Mouse (Mus musculus): ENCODE results near the gene Cyb5rl.
"Not testable (repeated sequence)": the region's sequence is repeated elsewhere in the genome, so short reads cannot be mapped to it uniquely, and the experiment has no call there.

Gene Cyb5rl

GRCm38 (mm10) chr4:107108291-107108731 is 41.5 kb downstream of the Cyb5rl start:
- no peak for DNase-seq (ENCODE audit: low spot score in 2 of 2)

- not testable (repeated sequence) for DNase-seq (ENCODE audit: low spot score in 2 of 2)
Observed at GRCm38 (mm10) chr4:107109181-107109580, 42.4 kb downstream of the Cyb5rl start.

GRCm38 (mm10) chr4:107114278-107114677 is 47.5 kb downstream of the Cyb5rl start:
- DNase-seq (ENCODE audit: low spot score in 2 of 2): no peak

GRCm38 (mm10) chr4:107117741-107118385 is 51.1 kb downstream of the Cyb5rl start:
- DNase-seq (ENCODE audit: low spot score in 2 of 2): no peak

- DNase-seq (ENCODE audit: low spot score in 2 of 2): no peak
Observed at GRCm38 (mm10) chr4:107119056-107119455, 52.3 kb downstream of the Cyb5rl start.

GRCm38 (mm10) chr4:107120676-107121075 is 53.9 kb downstream of the Cyb5rl start:
- DNase-seq (ENCODE audit: low spot score in 2 of 2): no peak

GRCm38 (mm10) chr4:107121165-107121943 is 54.6 kb downstream of the Cyb5rl start:
- peak in 1 of 2 experiments; percentile 33 for DNase-seq (ENCODE audit: low spot score in 2 of 2)

- DNase-seq (ENCODE audit: low spot score in 2 of 2): peak in 1 of 2 experiments; percentile 29
Observed at GRCm38 (mm10) chr4:107124376-107124775, 57.6 kb downstream of the Cyb5rl start.

- no peak for DNase-seq (ENCODE audit: low spot score in 2 of 2)
Observed at GRCm38 (mm10) chr4:107125101-107125500, 58.3 kb downstream of the Cyb5rl start.

- no peak for DNase-seq (ENCODE audit: low spot score in 2 of 2)
Observed at GRCm38 (mm10) chr4:107126389-107126788, 59.6 kb downstream of the Cyb5rl start.

- no peak for DNase-seq (ENCODE audit: low spot score in 2 of 2)
Observed at GRCm38 (mm10) chr4:107126891-107127524, 60.2 kb downstream of the Cyb5rl start.

GRCm38 (mm10) chr4:107127901-107128669 is 61.3 kb downstream of the Cyb5rl start:
- no peak for DNase-seq (ENCODE audit: low spot score in 2 of 2)

- DNase-seq (ENCODE audit: low spot score in 2 of 2): no peak
Observed at GRCm38 (mm10) chr4:107129373-107129772, 62.6 kb downstream of the Cyb5rl start.

GRCm38 (mm10) chr4:107130534-107130933 is 63.7 kb downstream of the Cyb5rl start:
- peak in 1 of 2 experiments; percentile 30 for DNase-seq (ENCODE audit: low spot score in 2 of 2)

GRCm38 (mm10) chr4:107134891-107135290 is 68.1 kb downstream of the Cyb5rl start:
- DNase-seq (ENCODE audit: low spot score in 2 of 2): no peak

GRCm38 (mm10) chr4:107135663-107136062 is 68.9 kb downstream of the Cyb5rl start:
- DNase-seq (ENCODE audit: low spot score in 2 of 2): no peak

GRCm38 (mm10) chr4:107136531-107136930 is 69.7 kb downstream of the Cyb5rl start:
- DNase-seq (ENCODE audit: low spot score in 2 of 2): no peak
